Mouse (Mus musculus): ENCODE measurements around the gene Trim72.

Gene Trim72

GRCm38 (mm10) chr7:128003688-128004087, at the start of gene Trim72:
Trim72 (plus strand) TSS chr7:128003949.
- peak; percentile 92 for DNase-seq (ENCODE audit: low read depth, low spot score)

GRCm38 (mm10) chr7:127959364-127959763, 44.4 kb upstream of the Trim72 start:
- no peak for DNase-seq (ENCODE audit: low read depth, low spot score)

GRCm38 (mm10) chr7:127966371-127966918, 37.3 kb upstream of the Trim72 start:
- DNase-seq (ENCODE audit: low read depth, low spot score) = peak; percentile 11

- peak; percentile 94 for DNase-seq (ENCODE audit: low read depth, low spot score)
Measured at GRCm38 (mm10) chr7:127967004-127967921, 36.5 kb upstream of the Trim72 start, which contains the start of gene Fus. Fus (plus strand) TSS chr7:127967457.

GRCm38 (mm10) chr7:127967922-127968828, 35.6 kb upstream of the Trim72 start:
- peak; percentile 74 for DNase-seq (ENCODE audit: low read depth, low spot score)

- DNase-seq (ENCODE audit: low read depth, low spot score) = peak; percentile 21
Measured at GRCm38 (mm10) chr7:127974413-127974930, 29.3 kb upstream of the Trim72 start.

- DNase-seq (ENCODE audit: low read depth, low spot score) = no peak
Measured at GRCm38 (mm10) chr7:127978856-127979255, 24.9 kb upstream of the Trim72 start.

- DNase-seq (ENCODE audit: low read depth, low spot score) = no peak
Measured at GRCm38 (mm10) chr7:127980606-127981005, 23.1 kb upstream of the Trim72 start.

GRCm38 (mm10) chr7:127988904-127989303, 14.8 kb upstream of the Trim72 start:
- no peak for DNase-seq (ENCODE audit: low read depth, low spot score)

- DNase-seq (ENCODE audit: low read depth, low spot score) = peak; percentile 24
Measured at GRCm38 (mm10) chr7:127991643-127992487, 11.9 kb upstream of the Trim72 start.

- no peak for DNase-seq (ENCODE audit: low read depth, low spot score)
Measured at GRCm38 (mm10) chr7:127992488-127993340, 11.0 kb upstream of the Trim72 start.

- peak; percentile 21 for DNase-seq (ENCODE audit: low read depth, low spot score)
Measured at GRCm38 (mm10) chr7:127993341-127993977, 10.3 kb upstream of the Trim72 start, which contains the start of gene Pycard. Pycard (minus strand) TSS chr7:127993867.

GRCm38 (mm10) chr7:127999436-127999835, 4.3 kb upstream of the Trim72 start:
- DNase-seq (ENCODE audit: low read depth, low spot score) = no peak

- peak; percentile 24 for DNase-seq (ENCODE audit: low read depth, low spot score)
Measured at GRCm38 (mm10) chr7:128000068-128000950, 3.4 kb upstream of the Trim72 start.

GRCm38 (mm10) chr7:128003098-128003497, 651 bp upstream of the Trim72 start:
- DNase-seq (ENCODE audit: low read depth, low spot score) = no peak

- DNase-seq (ENCODE audit: low read depth, low spot score) = no peak
Measured at GRCm38 (mm10) chr7:128004150-128004486, 369 bp downstream of the Trim72 start.

GRCm38 (mm10) chr7:128004487-128005362, 976 bp downstream of the Trim72 start:
- DNase-seq (ENCODE audit: low read depth, low spot score) = peak; percentile 85
